Mouse (Mus musculus): ENCODE data around the gene Mcfd2. TPM values are rescaled to one million over a fixed set of nuclear protein-coding genes. Genes with fewer than 3 reads are reported as not detected.

Gene Mcfd2
- polyA plus RNA-seq, 1 experiment from 2014 or later, result 50.2 TPM

GRCm38 (mm10) chr17:87275363-87276341 lies 9.9 kb upstream of the Mcfd2 start:
- ATAC-seq (ENCODE audit: low read depth), result no peak
- H3K9me3 ChIP-seq (replicated peaks), result no peaks in the 10 kb centered on the region
- 46% methylated on average over 15 of the region's 15 CpGs for WGBS (ENCODE audit: insufficient replicate concordance)
- H3K4me3 ChIP-seq (replicated peaks), result no peak overlapping the region
- DNase-seq, result no peak
- H3K27me3 ChIP-seq, result 0 out of 2 replicates have a peak, but pooled peaks cover 5% of the 10 kb centered on the region
- H3K36me3 ChIP-seq, result no peaks in the 10 kb centered on the region
- H3K9ac ChIP-seq, result no peak overlapping the region
- H3K4me2 ChIP-seq, result no peak overlapping the region
- H3K4me1 ChIP-seq (replicated peaks), result peaks cover 5% of the 10 kb centered on the region; the same call in 1 of the 2 replicates
- H3K27ac ChIP-seq, result no peak overlapping the region

GRCm38 (mm10) chr17:87269454-87269853 lies 3.7 kb upstream of the Mcfd2 start:
- H3K4me3 ChIP-seq (replicated peaks), result no peak overlapping the region
- no peak overlapping the region for H3K27ac ChIP-seq
- no peak overlapping the region for H3K9ac ChIP-seq
- H3K9me3 ChIP-seq (replicated peaks), result no peaks in the 10 kb centered on the region
- H3K36me3 ChIP-seq, result no peaks in the 10 kb centered on the region
- no peak overlapping the region for H3K4me2 ChIP-seq
- WGBS (ENCODE audit: insufficient replicate concordance), result 67% methylated on average over 6 of the region's 6 CpGs
- DNase-seq, result no peak
- ATAC-seq (ENCODE audit: low read depth), result no peak
- H3K27me3 ChIP-seq, result no peaks in the 10 kb centered on the region
- peaks cover 16% of the 10 kb centered on the region for H3K4me1 ChIP-seq (replicated peaks)

GRCm38 (mm10) chr17:87264927-87265791 lies 576 bp downstream of the Mcfd2 start:
- DNase-seq (no peak), ATAC-seq (ENCODE audit: low read depth) (peak; percentile 67)
- Histone ChIP-seq H3K9me3 (replicated peaks) (no peaks in the 10 kb centered on the region), H3K9ac (peak overlapping the region; percentile 89), H3K27ac (peak overlapping the region; percentile 54), H3K4me3 (replicated peaks) (peak overlapping the region; percentile 76), H3K27me3 (no peaks in the 10 kb centered on the region), H3K4me1 (replicated peaks) (peaks cover 35% of the 10 kb centered on the region), H3K36me3 (peaks cover 20% of the 10 kb centered on the region), H3K4me2 (peak overlapping the region; percentile 95)
- WGBS (ENCODE audit: insufficient replicate concordance), result 7% methylated on average over 24 of the region's 28 CpGs

GRCm38 (mm10) chr17:87264054-87264830 lies 1.5 kb downstream of the Mcfd2 start:
- Histone ChIP-seq H3K9me3 (replicated peaks) (no peaks in the 10 kb centered on the region), H3K27ac (peak overlapping the region; percentile 35; the same call in 1 of the 2 replicates), H3K4me2 (peak overlapping the region; percentile 95), H3K4me1 (replicated peaks) (peaks cover 35% of the 10 kb centered on the region), H3K36me3 (peaks cover 27% of the 10 kb centered on the region), H3K4me3 (replicated peaks) (peak overlapping the region; percentile 76), H3K27me3 (no peaks in the 10 kb centered on the region), H3K9ac (peak overlapping the region; percentile 89)
- ATAC-seq (ENCODE audit: low read depth) (no peak), DNase-seq (no peak)
- WGBS (ENCODE audit: insufficient replicate concordance), result 64% methylated on average over 11 of the region's 11 CpGs

GRCm38 (mm10) chr17:87263401-87263800 lies 2.3 kb downstream of the Mcfd2 start:
- Histone ChIP-seq H3K4me2 (peak overlapping the region; percentile 95), H3K27ac (no peak overlapping the region), H3K27me3 (no peaks in the 10 kb centered on the region), H3K36me3 (peaks cover 33% of the 10 kb centered on the region), H3K9me3 (replicated peaks) (no peaks in the 10 kb centered on the region), H3K4me1 (replicated peaks) (peaks cover 35% of the 10 kb centered on the region), H3K9ac (no peak overlapping the region), H3K4me3 (replicated peaks) (no peak overlapping the region)
- DNase-seq (no peak), ATAC-seq (ENCODE audit: low read depth) (no peak)
- WGBS (ENCODE audit: insufficient replicate concordance), result 48% methylated on average over 6 of the region's 6 CpGs

GRCm38 (mm10) chr17:87255672-87256071 lies 10.1 kb downstream of the Mcfd2 start:
- 75% methylated on average over 16 of the region's 16 CpGs for WGBS (ENCODE audit: insufficient replicate concordance)
- no peak overlapping the region for H3K4me2 ChIP-seq
- H3K4me1 ChIP-seq (replicated peaks), result no peaks in the 10 kb centered on the region
- H3K9ac ChIP-seq, result no peak overlapping the region
- H3K9me3 ChIP-seq (replicated peaks), result no peaks in the 10 kb centered on the region
- no peaks in the 10 kb centered on the region for H3K27me3 ChIP-seq
- H3K36me3 ChIP-seq, result peaks cover 58% of the 10 kb centered on the region
- H3K27ac ChIP-seq, result no peak overlapping the region
- no peak overlapping the region for H3K4me3 ChIP-seq (replicated peaks)
- DNase-seq, result no peak
- no peak for ATAC-seq (ENCODE audit: low read depth)

GRCm38 (mm10) chr17:87254384-87254783 lies 11.4 kb downstream of the Mcfd2 start:
- WGBS (ENCODE audit: insufficient replicate concordance), result 77% methylated on average over 8 of the region's 8 CpGs
- Histone ChIP-seq H3K4me3 (replicated peaks) (no peak overlapping the region), H3K4me1 (replicated peaks) (no peaks in the 10 kb centered on the region), H3K4me2 (no peak overlapping the region), H3K9me3 (replicated peaks) (no peaks in the 10 kb centered on the region), H3K9ac (no peak overlapping the region), H3K27ac (no peak overlapping the region), H3K27me3 (no peaks in the 10 kb centered on the region), H3K36me3 (peaks cover 46% of the 10 kb centered on the region)
- ATAC-seq (ENCODE audit: low read depth) (no peak), DNase-seq (no peak)

- DNase-seq, result no peak
Observed at GRCm38 (mm10) chr17:87246103-87246502, 19.6 kb downstream of the Mcfd2 start.

GRCm38 (mm10) chr17:87237826-87238225 lies 27.9 kb downstream of the Mcfd2 start:
- no peak for DNase-seq
- Histone ChIP-seq H3K9me3 (replicated peaks) (no peaks in the 10 kb centered on the region), H3K4me3 (replicated peaks) (no peak overlapping the region), H3K4me2 (no peak overlapping the region), H3K27ac (no peak overlapping the region), H3K4me1 (replicated peaks) (no peaks in the 10 kb centered on the region), H3K27me3 (no peaks in the 10 kb centered on the region), H3K36me3 (no peaks in the 10 kb centered on the region), H3K9ac (no peak overlapping the region)
- 78% methylated on average over 11 of the region's 11 CpGs for WGBS (ENCODE audit: insufficient replicate concordance)
- no peak for ATAC-seq (ENCODE audit: low read depth)

More at GRCm38 (mm10) chr17:87246103-87246502, 19.6 kb downstream of the Mcfd2 start:
- Histone ChIP-seq H3K27me3 (no peaks in the 10 kb centered on the region), H3K4me3 (replicated peaks) (no peak overlapping the region), H3K9me3 (replicated peaks) (no peaks in the 10 kb centered on the region), H3K9ac (no peak overlapping the region), H3K4me1 (replicated peaks) (peaks cover 10% of the 10 kb centered on the region), H3K27ac (no peak overlapping the region), H3K4me2 (no peak overlapping the region), H3K36me3 (no peaks in the 10 kb centered on the region)
- ATAC-seq (ENCODE audit: low read depth), result no peak
- 35% methylated on average over 9 of the region's 9 CpGs for WGBS (ENCODE audit: insufficient replicate concordance)

- no peaks in the 10 kb centered on the region for H3K9me3 ChIP-seq (replicated peaks)
- H3K36me3 ChIP-seq, result no peaks in the 10 kb centered on the region
- H3K4me1 ChIP-seq (replicated peaks), result no peaks in the 10 kb centered on the region
- 61% methylated on average over 18 of the region's 18 CpGs for WGBS (ENCODE audit: insufficient replicate concordance)
- H3K27ac ChIP-seq, result no peak overlapping the region
- no peak overlapping the region for H3K9ac ChIP-seq
- no peak for ATAC-seq (ENCODE audit: low read depth)
- H3K27me3 ChIP-seq, result no peaks in the 10 kb centered on the region
- no peak for DNase-seq
- H3K4me2 ChIP-seq, result no peak overlapping the region
- no peak overlapping the region for H3K4me3 ChIP-seq (replicated peaks)
Observed at GRCm38 (mm10) chr17:87236725-87237650, 28.7 kb downstream of the Mcfd2 start.
